Mouse (Mus musculus) ES-Bruce4 (cell line): ENCODE results near the gene Zfp184. TPM values are rescaled to one million over a fixed set of nuclear protein-coding genes. Genes with fewer than 3 reads are reported as not detected.
A peak's percentile ranks its signal among the peaks of the same experiment; 100 is the strongest.

Experiments used
- H3K27ac ChIP-seq: 2 replicates; pipeline ENCODE4 v1.5.1; 2012; ENCODE audit warnings: low read length, inconsistent platforms; ENCODE audit not compliant: insufficient read depth
- H3K27me3 ChIP-seq: 2 replicates; pipeline ENCODE4 v1.6.1; 2012; ENCODE audit warnings: mild to moderate bottlenecking, low read length, inconsistent platforms; ENCODE audit not compliant: control insufficient read depth, poor library complexity, insufficient read depth, severe bottlenecking
- H3K36me3 ChIP-seq: 2 replicates; pipeline ENCODE4 v1.6.1; 2012; ENCODE audit warnings: inconsistent platforms, mild to moderate bottlenecking, low read length, moderate library complexity; ENCODE audit not compliant: control insufficient read depth, poor library complexity, insufficient read depth, severe bottlenecking
- H3K4me1 ChIP-seq: one replicate; pipeline ENCODE4 v1.8.1; 2011; ENCODE audit warnings: low read length; ENCODE audit not compliant: control insufficient read depth, insufficient read depth
- H3K4me3 ChIP-seq: 2 replicates; pipeline ENCODE4 v1.5.1; 2011; ENCODE audit warnings: low read depth, mild to moderate bottlenecking, low read length
- H3K9ac ChIP-seq: 2 replicates; pipeline ENCODE4 v1.6.1; 2012; ENCODE audit warnings: low read depth, mild to moderate bottlenecking, inconsistent platforms; ENCODE audit not compliant: poor library complexity, severe bottlenecking
- H3K9me3 ChIP-seq: replicated peaks from 2 replicates; pipeline ENCODE4 v1.6.1; 2012; ENCODE audit warnings: mild to moderate bottlenecking, low read length, inconsistent platforms; ENCODE audit not compliant: control insufficient read depth, poor library complexity, insufficient read depth, severe bottlenecking
- CTCF ChIP-seq: IDR thresholded peaks from one replicate; pipeline ENCODE4 v1.8.1; 2011; ENCODE audit warnings: low read depth, low read length
- EP300 ChIP-seq: IDR thresholded peaks from 2 replicates; pipeline ENCODE4 v1.6.1; 2011; ENCODE audit warnings: low read depth, low read length; ENCODE audit not compliant: insufficient read depth
- POLR2A ChIP-seq: IDR thresholded peaks from one replicate; pipeline ENCODE4 v1.8.1; 2011; ENCODE audit warnings: low read length; ENCODE audit not compliant: insufficient read depth
- polyA plus RNA-seq: library from polyadenylated mRNA; stranded (reverse); fragments of >200 nt; gene quantifications from 2 replicates; pipeline ENCODE4 v1.2.4, GENCODE M21; 2011; ENCODE audit warnings: low read depth; ENCODE audit not compliant: missing spikeins, insufficient read depth, insufficient read length

Gene Zfp184
- polyA plus RNA-seq, 1 experiment: 11.5 TPM

DNA sequence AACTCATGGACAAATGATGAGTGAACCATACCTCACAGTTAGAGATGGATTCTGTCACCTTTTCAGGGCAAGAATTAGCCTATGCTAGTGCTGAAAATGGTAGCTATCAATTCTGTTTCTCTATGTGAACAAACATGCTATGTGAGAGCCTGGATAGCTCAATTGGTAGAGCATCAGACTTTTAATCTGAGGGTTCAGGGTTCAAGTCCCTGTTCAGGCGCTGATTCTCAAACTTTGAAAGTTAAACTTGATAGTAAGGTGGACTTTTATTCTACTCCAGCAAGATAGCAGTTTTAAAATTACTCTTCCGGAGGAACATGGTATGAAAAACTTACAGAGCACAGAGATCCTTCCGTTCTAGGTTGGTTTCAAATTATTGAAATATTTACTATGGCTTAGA, 26.7 kb downstream of the Zfp184 start:
- no peak overlapping the region for H3K27ac ChIP-seq
- no peaks in the 10 kb centered on the region for H3K36me3 ChIP-seq
- no peak overlapping the region for H3K9ac ChIP-seq
- H3K4me1 ChIP-seq: peaks cover 2% of the 10 kb centered on the region
- no peak for TF ChIP-seq POLR2A
- TF ChIP-seq EP300: no peak
- TF ChIP-seq CTCF: no peak
- no peak overlapping the region for H3K4me3 ChIP-seq
- no peaks in the 10 kb centered on the region for H3K27me3 ChIP-seq
- H3K9me3 ChIP-seq: no peaks in the 10 kb centered on the region

DNA sequence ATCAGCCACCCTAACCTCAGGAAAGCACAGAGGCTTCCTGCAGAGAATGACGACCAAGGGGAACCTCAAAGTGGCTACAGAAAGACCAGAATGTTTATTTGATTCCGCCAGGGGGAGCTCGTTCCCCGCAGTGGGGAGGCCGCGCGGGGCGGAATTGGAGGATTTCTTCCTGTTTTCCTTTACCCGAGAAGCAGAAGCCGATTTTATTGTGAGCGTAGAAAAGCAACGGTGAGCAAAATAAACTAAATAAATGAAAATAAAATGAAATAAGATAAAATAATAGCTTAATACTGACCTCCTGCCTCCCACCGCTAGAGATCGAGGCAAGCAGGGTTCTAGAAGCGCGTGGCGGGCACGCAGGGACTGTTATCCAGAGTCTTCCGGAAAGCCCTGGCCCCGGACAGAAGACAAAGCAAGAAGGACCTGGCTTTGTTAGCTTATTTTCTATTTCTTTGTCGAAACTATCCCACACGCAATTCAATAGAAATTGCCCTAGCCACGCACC, 29.4 kb downstream of the Zfp184 start:
- Histone ChIP-seq H3K27me3 (no peaks in the 10 kb centered on the region), H3K4me1 (peaks cover 2% of the 10 kb centered on the region), H3K36me3 (no peaks in the 10 kb centered on the region), H3K4me3 (peak overlapping the region; percentile 99), H3K9ac (peak overlapping the region; percentile 90), H3K9me3 (no peaks in the 10 kb centered on the region), H3K27ac (peak overlapping the region; percentile 83)
- peak; percentile 68 for TF ChIP-seq CTCF
- no peak for TF ChIP-seq POLR2A
- TF ChIP-seq EP300: no peak

DNA sequence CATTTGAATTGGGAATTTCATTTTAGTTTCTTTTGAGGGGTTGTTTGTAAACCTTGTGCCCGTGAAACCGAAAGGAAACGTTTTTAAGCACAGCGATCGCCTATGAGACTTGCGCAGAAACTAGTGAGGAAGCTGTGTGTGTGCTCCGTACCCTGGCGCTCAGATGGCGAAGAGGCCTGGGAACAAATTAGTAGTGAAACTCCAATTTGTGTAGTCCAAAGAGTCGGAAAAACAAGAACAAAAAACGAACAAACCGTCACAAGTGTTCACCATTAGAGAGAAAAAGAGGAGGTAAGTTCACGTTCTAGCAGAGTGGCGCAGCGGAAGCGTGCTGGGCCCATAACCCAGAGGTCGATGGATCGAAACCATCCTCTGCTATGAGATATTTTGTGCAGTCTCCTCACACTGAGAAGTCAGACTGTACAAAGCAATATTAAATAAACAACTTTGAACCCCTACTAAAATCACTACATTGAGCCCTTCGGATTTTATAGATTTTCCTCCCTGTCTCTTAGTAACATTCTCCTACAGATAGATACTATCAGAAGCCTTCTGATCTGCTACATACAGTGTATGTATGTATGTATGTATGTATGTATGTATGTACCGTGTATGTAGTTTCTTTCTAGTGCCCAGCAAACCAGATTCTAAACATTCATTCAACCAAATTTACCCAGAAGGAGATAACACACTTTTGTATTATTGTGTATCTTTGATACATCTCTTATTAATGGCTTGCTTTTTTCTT, 30.0 kb downstream of the Zfp184 start:
- no peak for TF ChIP-seq POLR2A
- TF ChIP-seq EP300: 0 out of 2 replicates have a peak, but pooled peaks have one; percentile 52
- peak overlapping the region; percentile 83 for H3K27ac ChIP-seq

GRCm38 (mm10) chr13:21980981-21981802, 36.3 kb downstream of the Zfp184 start, which contains the start of gene Pom121l2:
TSS of gene Pom121l2 (plus strand) at chr13:21981194.
- Histone ChIP-seq H3K9me3 (no peaks in the 10 kb centered on the region), H3K9ac (peak within 1 kb of the TSS; percentile 37), H3K36me3 (no peaks in the 10 kb centered on the region), H3K27ac (no peak within 1 kb of the TSS), H3K4me3 (peak within 1 kb of the TSS; percentile 42), H3K4me1 (no peaks in the 10 kb centered on the region), H3K27me3 (peaks cover 1% of the 10 kb centered on the region; the same call in 1 of the 2 replicates)
- no peak for TF ChIP-seq EP300
- TF ChIP-seq CTCF: no peak
- no peak for TF ChIP-seq POLR2A

More for the DNA sequence above, 30.0 kb downstream of the Zfp184 start:
- peak overlapping the region; percentile 99 for H3K4me3 ChIP-seq
- no peaks in the 10 kb centered on the region for H3K36me3 ChIP-seq
- H3K27me3 ChIP-seq: no peaks in the 10 kb centered on the region
- peak overlapping the region; percentile 90 for H3K9ac ChIP-seq
- no peaks in the 10 kb centered on the region for H3K9me3 ChIP-seq
- H3K4me1 ChIP-seq: peaks cover under 1% of the 10 kb centered on the region

DNA sequence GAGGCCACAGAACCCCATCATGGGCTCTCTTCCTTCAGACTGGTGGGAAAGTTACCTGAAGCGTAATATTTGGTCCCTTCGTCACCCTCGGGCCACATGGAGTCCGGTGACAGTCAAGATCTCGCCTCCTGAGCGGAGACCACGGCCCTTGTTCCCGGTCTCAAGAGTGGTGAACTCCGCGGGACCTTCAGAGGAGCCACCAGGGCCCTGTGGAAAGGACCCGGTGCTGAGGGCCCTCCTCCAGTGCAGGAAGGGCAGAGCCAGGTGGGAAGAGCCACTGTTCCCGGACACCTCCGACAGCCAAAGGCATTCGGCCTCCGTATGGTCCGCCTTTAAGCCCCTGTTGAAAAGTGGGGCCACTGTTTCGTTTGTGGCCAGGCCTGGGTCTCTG, 36.9 kb downstream of the Zfp184 start:
- H3K27me3 ChIP-seq: peaks cover 1% of the 10 kb centered on the region; the same call in 1 of the 2 replicates
- H3K4me3 ChIP-seq: peak overlapping the region; percentile 42
- TF ChIP-seq EP300: no peak
- TF ChIP-seq POLR2A: no peak
- no peak for TF ChIP-seq CTCF
- no peaks in the 10 kb centered on the region for H3K4me1 ChIP-seq
- H3K9ac ChIP-seq: peak overlapping the region; percentile 37
- no peak overlapping the region for H3K27ac ChIP-seq
- H3K36me3 ChIP-seq: no peaks in the 10 kb centered on the region
- H3K9me3 ChIP-seq: no peaks in the 10 kb centered on the region
